Mouse (Mus musculus) ES-E14 (cell line): ENCODE results near the gene Fbxw8. TPM values are rescaled to one million over a fixed set of nuclear protein-coding genes. Genes with fewer than 3 reads are reported as not detected.

Source experiments
- DNase-seq: peaks from one replicate; pipeline ENCODE4 v3.0.0-alpha.2; 2013; ENCODE audit warnings: low read depth, low spot score
- H3K27ac ChIP-seq: 2 replicates; pipeline ENCODE4 v1.5.1; 2012; ENCODE audit warnings: low read depth, mild to moderate bottlenecking, low read length, moderate library complexity, mixed read lengths; ENCODE audit not compliant: poor library complexity, insufficient read depth, severe bottlenecking
- H3K36me3 ChIP-seq: 2 replicates; pipeline ENCODE4 v1.6.1; 2012; ENCODE audit warnings: mild to moderate bottlenecking, low read length, moderate library complexity, mixed read lengths; ENCODE audit not compliant: control insufficient read depth, poor library complexity, insufficient read depth, severe bottlenecking
- H3K4me1 ChIP-seq, 2 experiments: fragments of 150-350 bp in 1 of 2; sonication (generic) in 1 of 2; 2 replicates each; pipeline ENCODE4 v1.6.1; 2012; ENCODE audit warnings: low read length in 2 of 2, mild to moderate bottlenecking in 1 of 2, mixed read lengths in 1 of 2; ENCODE audit not compliant: control insufficient read depth in 2 of 2, insufficient read depth in 2 of 2, poor library complexity in 1 of 2
- H3K4me3 ChIP-seq, 2 experiments: fragments of 150-350 bp in 1 of 2; sonication (generic) in 1 of 2; 2 replicates each; pipeline ENCODE4 v1.5.1; 2012; ENCODE audit warnings: low read length in 2 of 2, low read depth in 1 of 2, mild to moderate bottlenecking in 1 of 2, mixed read lengths in 1 of 2; ENCODE audit not compliant: insufficient read depth in 1 of 2, poor library complexity in 1 of 2, severe bottlenecking in 1 of 2
- H3K9ac ChIP-seq: 2 replicates; pipeline ENCODE4 v1.6.1; 2012; ENCODE audit warnings: low read depth, mild to moderate bottlenecking, low read length, mixed read lengths; ENCODE audit not compliant: poor library complexity, insufficient read depth, severe bottlenecking
- H3K9me3 ChIP-seq: fragments of 150-350 bp; sonication (generic); 2 replicates; pipeline ENCODE4 v1.6.1; 2012; ENCODE audit warnings: low read depth, mild to moderate bottlenecking, low read length; ENCODE audit not compliant: control insufficient read depth, insufficient read depth
- CHD2 ChIP-seq: IDR thresholded peaks from 2 replicates; pipeline ENCODE4 v1.6.1; 2014; ENCODE audit warnings: mild to moderate bottlenecking, low read depth, low read length, inconsistent platforms
- HCFC1 ChIP-seq: IDR thresholded peaks from 2 replicates; pipeline ENCODE4 v1.6.1; 2012; ENCODE audit warnings: low read length, inconsistent platforms, borderline replicate concordance; ENCODE audit not compliant: insufficient read depth
- MAFK ChIP-seq: IDR thresholded peaks from 2 replicates; pipeline ENCODE4 v1.6.1; 2014; ENCODE audit warnings: mild to moderate bottlenecking, low read depth, low read length, inconsistent platforms; ENCODE audit not compliant: insufficient read depth
- ZC3H11A ChIP-seq: IDR thresholded peaks from 2 replicates; pipeline ENCODE4 v1.6.1; 2012; ENCODE audit warnings: low read depth, mild to moderate bottlenecking, inconsistent platforms, low read length, borderline replicate concordance
- ZNF384 ChIP-seq: IDR thresholded peaks from 2 replicates; pipeline ENCODE4 v1.6.1; 2012; ENCODE audit warnings: low read depth, low read length, inconsistent platforms
- in situ Hi-C, 2 experiments: fragments of 600-800 bp; cut with MboI; formaldehyde crosslinking; loops; one replicate each; pipeline ENCODE4 v1.15.1; 2025; ENCODE audit warnings: low sequenced_read_pairs in 2 of 2, inconsistent platforms in 1 of 2; ENCODE audit not compliant: unreplicated experiment in 2 of 2
- total RNA-seq: library from RNA; depleted of rRNA; stranded (reverse); fragments of 300-350 nt; gene quantifications from 2 replicates; pipeline ENCODE4 v1.2.3, GENCODE M21; 2012

Gene Fbxw8
- total RNA-seq, 1 experiment: 46.2 TPM

GRCm38 (mm10) chr5:118085313-118085712 is 70.0 kb downstream of the Fbxw8 start:
- H3K4me1 ChIP-seq: no peaks in the 10 kb centered on the region
- no peaks in the 10 kb centered on the region for H3K9me3 ChIP-seq
- no peak overlapping the region for H3K9ac ChIP-seq
- TF ChIP-seq HCFC1 (no peak), MAFK (no peak), ZNF384 (no peak), ZC3H11A (no peak), CHD2 (no peak)
- H3K36me3 ChIP-seq: peaks cover 16% of the 10 kb centered on the region; the same call in 1 of the 2 replicates
- no peak overlapping the region for H3K4me3 ChIP-seq
- DNase-seq: no peak
- in situ Hi-C loops: no loop called here
- no peak overlapping the region for H3K27ac ChIP-seq

- DNase-seq: no peak
- Histone ChIP-seq H3K36me3 (peaks cover 13% of the 10 kb centered on the region; the same call in 1 of the 2 replicates), H3K27ac (no peak overlapping the region), H3K9ac (no peak overlapping the region), H3K4me3 (no peak overlapping the region), H3K4me1 (no peaks in the 10 kb centered on the region), H3K9me3 (no peaks in the 10 kb centered on the region)
- no peak for TF ChIP-seq CHD2
- no peak for TF ChIP-seq HCFC1
- no peak for TF ChIP-seq ZC3H11A
- TF ChIP-seq ZNF384: no peak
- no peak for TF ChIP-seq MAFK
- in situ Hi-C loops: no loop called here
Measured at GRCm38 (mm10) chr5:118084171-118084727, 71.0 kb downstream of the Fbxw8 start.

- no peaks in the 10 kb centered on the region for H3K4me1 ChIP-seq
- in situ Hi-C loops: no loop called here
Measured at GRCm38 (mm10) chr5:118083060-118083638, 72.1 kb downstream of the Fbxw8 start.

GRCm38 (mm10) chr5:118081996-118082395 is 73.3 kb downstream of the Fbxw8 start:
- in situ Hi-C loops: no loop called here
- Histone ChIP-seq H3K4me3 (no peak overlapping the region), H3K36me3 (peaks cover 14% of the 10 kb centered on the region; the same call in 1 of the 2 replicates), H3K9me3 (no peaks in the 10 kb centered on the region), H3K9ac (no peak overlapping the region), H3K4me1 (no peaks in the 10 kb centered on the region), H3K27ac (no peak overlapping the region)
- no peak for DNase-seq
- no peak for TF ChIP-seq ZNF384
- no peak for TF ChIP-seq MAFK
- no peak for TF ChIP-seq ZC3H11A
- no peak for TF ChIP-seq CHD2
- no peak for TF ChIP-seq HCFC1

More at GRCm38 (mm10) chr5:118083060-118083638, 72.1 kb downstream of the Fbxw8 start:
- TF ChIP-seq CHD2: no peak
- no peak for DNase-seq
- no peak overlapping the region for H3K9ac ChIP-seq
- no peak overlapping the region for H3K27ac ChIP-seq
- H3K9me3 ChIP-seq: no peaks in the 10 kb centered on the region
- peaks cover 13% of the 10 kb centered on the region; the same call in 1 of the 2 replicates for H3K36me3 ChIP-seq
- no peak overlapping the region for H3K4me3 ChIP-seq

GRCm38 (mm10) chr5:118081374-118081949 is 73.8 kb downstream of the Fbxw8 start:
- no peak for TF ChIP-seq ZC3H11A
- no peak for TF ChIP-seq HCFC1
- no peak for TF ChIP-seq CHD2
- no peak for TF ChIP-seq ZNF384
- TF ChIP-seq MAFK: no peak
- no peak overlapping the region for H3K27ac ChIP-seq
- H3K36me3 ChIP-seq: peaks cover 18% of the 10 kb centered on the region; the same call in 1 of the 2 replicates
- in situ Hi-C loops: no loop called here
- H3K9ac ChIP-seq: no peak overlapping the region
- H3K4me3 ChIP-seq: no peak overlapping the region
- H3K9me3 ChIP-seq: no peaks in the 10 kb centered on the region
- H3K4me1 ChIP-seq: no peaks in the 10 kb centered on the region
- no peak for DNase-seq
